Mouse (Mus musculus) gastrocnemius, postnatal 25 days (tissue): ENCODE measurements around the gene Ppp2r5c. TPM values are rescaled to one million over a fixed set of nuclear protein-coding genes. Genes with fewer than 3 reads are reported as not detected.

Experiments
- DNase-seq: peaks from one replicate; pipeline ENCODE4 v3.0.0; 2022
- long read RNA-seq, 2 experiments: library from polyadenylated mRNA; stranded (forward); transcript quantifications; one replicate each; pipeline ENCODE4 v2.0.0; 2021
- total RNA-seq, 2 experiments: library from RNA; stranded (reverse); gene quantifications; 1 replicate in 1 of 2; 2 replicates in 1 of 2; pipeline ENCODE4 v1.2.3; 2021

The Ppp2r5c gene
- total RNA-seq = 10 to 100 TPM; 64.0 to 65.0 TPM
- long read RNA-seq, experiment 1, full-length matches to known transcripts = 7 of 21 reads
- long read RNA-seq, experiment 1, partial matches to known transcripts = 7 of 21 reads
- long read RNA-seq, experiment 1, other reads (novel, unspliced or antisense) = 7 of 21 reads
- long read RNA-seq, experiment 2, full-length matches to known transcripts = 16 of 32 reads
- long read RNA-seq, experiment 2, partial matches to known transcripts = 4 of 32 reads
- long read RNA-seq, experiment 2, other reads (novel, unspliced or antisense) = 12 of 32 reads

- peak; percentile 92 for DNase-seq
Observed at GRCm38 (mm10) chr12:110446290-110447170, at the start of gene Ppp2r5c. Ppp2r5c (plus strand) TSS chr12:110447120.

GRCm38 (mm10) chr12:110398351-110398750 is 48.6 kb upstream of the Ppp2r5c start:
- DNase-seq = no peak

GRCm38 (mm10) chr12:110399161-110399560 is 47.8 kb upstream of the Ppp2r5c start:
- DNase-seq = no peak

- DNase-seq = no peak
Observed at GRCm38 (mm10) chr12:110400936-110401335, 46.0 kb upstream of the Ppp2r5c start.

- no peak for DNase-seq
Observed at GRCm38 (mm10) chr12:110401871-110402270, 45.0 kb upstream of the Ppp2r5c start.

GRCm38 (mm10) chr12:110416244-110416643 is 30.7 kb upstream of the Ppp2r5c start:
- no peak for DNase-seq

- DNase-seq = no peak
Observed at GRCm38 (mm10) chr12:110417023-110417986, 29.6 kb upstream of the Ppp2r5c start.

GRCm38 (mm10) chr12:110417987-110418734 is 28.8 kb upstream of the Ppp2r5c start:
- DNase-seq = no peak

GRCm38 (mm10) chr12:110418735-110419350 is 28.1 kb upstream of the Ppp2r5c start:
- DNase-seq = peak; percentile 28

- DNase-seq = no peak
Observed at GRCm38 (mm10) chr12:110419879-110420278, 27.0 kb upstream of the Ppp2r5c start.

- DNase-seq = no peak
Observed at GRCm38 (mm10) chr12:110421361-110421760, 25.6 kb upstream of the Ppp2r5c start.

- DNase-seq = no peak
Observed at GRCm38 (mm10) chr12:110424008-110424704, 22.8 kb upstream of the Ppp2r5c start.

- DNase-seq = no peak
Observed at GRCm38 (mm10) chr12:110426417-110427010, 20.4 kb upstream of the Ppp2r5c start.

- DNase-seq = no peak
Observed at GRCm38 (mm10) chr12:110429340-110429973, 17.5 kb upstream of the Ppp2r5c start.

GRCm38 (mm10) chr12:110429990-110430389 is 16.9 kb upstream of the Ppp2r5c start:
- DNase-seq = no peak

GRCm38 (mm10) chr12:110431805-110432204 is 15.1 kb upstream of the Ppp2r5c start:
- no peak for DNase-seq

GRCm38 (mm10) chr12:110436638-110437366 is 10.1 kb upstream of the Ppp2r5c start:
- DNase-seq = no peak

GRCm38 (mm10) chr12:110437367-110437703 is 9.6 kb upstream of the Ppp2r5c start:
- no peak for DNase-seq
